Mouse (Mus musculus): ENCODE measurements around the gene Klhl25. TPM values are rescaled to one million over a fixed set of nuclear protein-coding genes. Genes with fewer than 3 reads are reported as not detected.

The Klhl25 gene
- polyA plus RNA-seq, 1 experiment from 2014 or later: 10.3 TPM

DNA sequence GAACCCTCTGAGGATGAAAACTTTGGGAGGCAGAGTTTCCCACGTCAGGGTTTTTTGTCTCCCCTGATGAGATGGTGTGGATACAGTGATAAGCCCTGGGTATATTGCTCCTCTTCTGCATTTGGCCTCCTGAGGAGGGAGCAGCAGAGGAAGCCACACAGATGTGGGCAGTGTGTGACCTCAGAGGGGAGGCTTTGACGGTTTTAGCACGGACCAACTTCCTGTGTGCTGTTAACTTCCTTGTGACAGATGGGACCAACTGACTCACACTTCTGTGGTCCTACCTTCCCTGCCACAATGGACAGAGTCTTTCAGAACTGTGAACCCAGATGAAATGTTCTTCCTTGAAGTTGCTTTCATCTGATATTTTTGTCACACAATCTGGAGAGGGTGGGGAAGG is 44.6 kb downstream of the Klhl25 start:
- Histone ChIP-seq H3K4me1 (ENCODE audit: control insufficient read depth, insufficient read depth, low read length) (no peaks in the 10 kb centered on the region), H3K4me3 (ENCODE audit: low read depth, low read length) (no peak overlapping the region), H3K27me3 (ENCODE audit: control insufficient read depth, insufficient read depth, low read length) (no peaks in the 10 kb centered on the region), H3K9ac (ENCODE audit: low read depth, low read length) (no peak overlapping the region), H3K27ac (ENCODE audit: low read depth, low read length) (no peak overlapping the region), H3K4me2 (no peak overlapping the region), H3K36me3 (ENCODE audit: control insufficient read depth, insufficient read depth, low read length) (no peaks in the 10 kb centered on the region), H3K9me3 (replicated peaks; ENCODE audit: control insufficient read depth, low read length) (no peaks in the 10 kb centered on the region)
- ATAC-seq (replicated peaks; ENCODE audit: insufficient number of reproducible peaks, low FRiP score, low TSS enrichment): no peak
- WGBS (ENCODE audit: insufficient replicate concordance): 65% methylated on average over 3 of the region's 3 CpGs

- 82% methylated on average over 8 of the region's 8 CpGs for WGBS (ENCODE audit: insufficient replicate concordance)
- Histone ChIP-seq H3K27me3 (ENCODE audit: control insufficient read depth, insufficient read depth, low read length) (no peaks in the 10 kb centered on the region), H3K4me1 (ENCODE audit: control insufficient read depth, insufficient read depth, low read length) (no peaks in the 10 kb centered on the region), H3K9ac (ENCODE audit: low read depth, low read length) (no peak overlapping the region), H3K9me3 (replicated peaks; ENCODE audit: control insufficient read depth, low read length) (no peaks in the 10 kb centered on the region), H3K27ac (ENCODE audit: low read depth, low read length) (no peak overlapping the region), H3K4me3 (ENCODE audit: low read depth, low read length) (no peak overlapping the region), H3K4me2 (no peak overlapping the region), H3K36me3 (ENCODE audit: control insufficient read depth, insufficient read depth, low read length) (no peaks in the 10 kb centered on the region)
- no peak for ATAC-seq (replicated peaks; ENCODE audit: insufficient number of reproducible peaks, low FRiP score, low TSS enrichment)
Observed at GRCm38 (mm10) chr7:75893709-75894108, 45.6 kb downstream of the Klhl25 start.

DNA sequence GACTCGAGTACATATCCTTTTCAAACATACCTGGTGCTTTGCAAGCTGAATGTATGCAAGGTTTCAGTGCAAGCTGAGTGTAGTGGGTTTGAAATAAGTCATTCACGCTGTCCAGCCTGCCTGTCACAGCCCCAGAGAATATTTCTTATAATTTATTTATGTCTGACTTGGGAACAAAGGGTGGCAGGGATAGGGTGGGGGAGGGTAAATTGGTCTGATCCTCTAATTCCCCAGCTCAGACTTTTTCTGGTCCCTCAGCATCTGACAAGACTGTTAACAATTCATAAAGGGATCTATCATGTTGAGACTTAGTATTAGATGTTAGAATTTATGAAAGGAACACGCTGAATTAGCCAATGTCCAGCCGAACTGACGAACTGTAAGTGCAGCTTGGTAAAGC is 48.9 kb downstream of the Klhl25 start:
- H3K27ac ChIP-seq (ENCODE audit: low read depth, low read length): no peak overlapping the region
- no peak overlapping the region for H3K9ac ChIP-seq (ENCODE audit: low read depth, low read length)
- no peaks in the 10 kb centered on the region for H3K9me3 ChIP-seq (replicated peaks; ENCODE audit: control insufficient read depth, low read length)
- H3K36me3 ChIP-seq (ENCODE audit: control insufficient read depth, insufficient read depth, low read length): no peaks in the 10 kb centered on the region
- no peak overlapping the region for H3K4me2 ChIP-seq
- ATAC-seq (replicated peaks; ENCODE audit: insufficient number of reproducible peaks, low FRiP score, low TSS enrichment): no peak
- 0 out of 2 replicates have a peak, but pooled peaks cover 3% of the 10 kb centered on the region for H3K4me1 ChIP-seq (ENCODE audit: control insufficient read depth, insufficient read depth, low read length)
- H3K27me3 ChIP-seq (ENCODE audit: control insufficient read depth, insufficient read depth, low read length): no peaks in the 10 kb centered on the region
- 78% methylated on average over 5 of the region's 5 CpGs for WGBS (ENCODE audit: insufficient replicate concordance)
- H3K4me3 ChIP-seq (ENCODE audit: low read depth, low read length): no peak overlapping the region

- no peaks in the 10 kb centered on the region for H3K36me3 ChIP-seq (ENCODE audit: control insufficient read depth, insufficient read depth, low read length)
- no peak overlapping the region for H3K4me2 ChIP-seq
- no peak for ATAC-seq (replicated peaks; ENCODE audit: insufficient number of reproducible peaks, low FRiP score, low TSS enrichment)
- H3K4me3 ChIP-seq (ENCODE audit: low read depth, low read length): no peak overlapping the region
- H3K27ac ChIP-seq (ENCODE audit: low read depth, low read length): no peak overlapping the region
- 0 out of 2 replicates have a peak, but pooled peaks cover 3% of the 10 kb centered on the region for H3K4me1 ChIP-seq (ENCODE audit: control insufficient read depth, insufficient read depth, low read length)
- no peaks in the 10 kb centered on the region for H3K27me3 ChIP-seq (ENCODE audit: control insufficient read depth, insufficient read depth, low read length)
- 59% methylated on average over 6 of the region's 6 CpGs for WGBS (ENCODE audit: insufficient replicate concordance)
- H3K9ac ChIP-seq (ENCODE audit: low read depth, low read length): no peak overlapping the region
- no peaks in the 10 kb centered on the region for H3K9me3 ChIP-seq (replicated peaks; ENCODE audit: control insufficient read depth, low read length)
Observed at GRCm38 (mm10) chr7:75899102-75899501, 51.0 kb downstream of the Klhl25 start.

- Histone ChIP-seq H3K9me3 (replicated peaks; ENCODE audit: control insufficient read depth, low read length) (no peaks in the 10 kb centered on the region), H3K4me2 (no peak overlapping the region), H3K4me1 (ENCODE audit: control insufficient read depth, insufficient read depth, low read length) (0 out of 2 replicates have a peak, but pooled peaks cover 3% of the 10 kb centered on the region), H3K4me3 (ENCODE audit: low read depth, low read length) (no peak overlapping the region), H3K27ac (ENCODE audit: low read depth, low read length) (no peak overlapping the region), H3K27me3 (ENCODE audit: control insufficient read depth, insufficient read depth, low read length) (no peaks in the 10 kb centered on the region), H3K36me3 (ENCODE audit: control insufficient read depth, insufficient read depth, low read length) (no peaks in the 10 kb centered on the region), H3K9ac (ENCODE audit: low read depth, low read length) (no peak overlapping the region)
- no peak for ATAC-seq (replicated peaks; ENCODE audit: insufficient number of reproducible peaks, low FRiP score, low TSS enrichment)
- WGBS (ENCODE audit: insufficient replicate concordance): 34% methylated on average over 8 of the region's 8 CpGs
Observed at GRCm38 (mm10) chr7:75899517-75899916, 51.4 kb downstream of the Klhl25 start.

GRCm38 (mm10) chr7:75899954-75900353 is 51.8 kb downstream of the Klhl25 start:
- no peak for ATAC-seq (replicated peaks; ENCODE audit: insufficient number of reproducible peaks, low FRiP score, low TSS enrichment)
- Histone ChIP-seq H3K9me3 (replicated peaks; ENCODE audit: control insufficient read depth, low read length) (no peaks in the 10 kb centered on the region), H3K27me3 (ENCODE audit: control insufficient read depth, insufficient read depth, low read length) (no peaks in the 10 kb centered on the region), H3K4me1 (ENCODE audit: control insufficient read depth, insufficient read depth, low read length) (0 out of 2 replicates have a peak, but pooled peaks cover 3% of the 10 kb centered on the region), H3K27ac (ENCODE audit: low read depth, low read length) (no peak overlapping the region), H3K4me2 (no peak overlapping the region), H3K9ac (ENCODE audit: low read depth, low read length) (no peak overlapping the region), H3K4me3 (ENCODE audit: low read depth, low read length) (no peak overlapping the region), H3K36me3 (ENCODE audit: control insufficient read depth, insufficient read depth, low read length) (no peaks in the 10 kb centered on the region)
- 68% methylated on average over 4 of the region's 4 CpGs for WGBS (ENCODE audit: insufficient replicate concordance)

- H3K36me3 ChIP-seq (ENCODE audit: control insufficient read depth, insufficient read depth, low read length): no peaks in the 10 kb centered on the region
- no peak overlapping the region for H3K4me3 ChIP-seq (ENCODE audit: low read depth, low read length)
- H3K9ac ChIP-seq (ENCODE audit: low read depth, low read length): no peak overlapping the region
- H3K27ac ChIP-seq (ENCODE audit: low read depth, low read length): no peak overlapping the region
- H3K4me2 ChIP-seq: no peak overlapping the region
- ATAC-seq (replicated peaks; ENCODE audit: insufficient number of reproducible peaks, low FRiP score, low TSS enrichment): no peak
- WGBS (ENCODE audit: insufficient replicate concordance): 10% methylated on average over 2 of the region's 2 CpGs
- H3K9me3 ChIP-seq (replicated peaks; ENCODE audit: control insufficient read depth, low read length): no peaks in the 10 kb centered on the region
- no peaks in the 10 kb centered on the region for H3K27me3 ChIP-seq (ENCODE audit: control insufficient read depth, insufficient read depth, low read length)
- peaks cover 4% of the 10 kb centered on the region for H3K4me1 ChIP-seq (ENCODE audit: control insufficient read depth, insufficient read depth, low read length)
Observed at GRCm38 (mm10) chr7:75905145-75905544, 57.0 kb downstream of the Klhl25 start.

DNA sequence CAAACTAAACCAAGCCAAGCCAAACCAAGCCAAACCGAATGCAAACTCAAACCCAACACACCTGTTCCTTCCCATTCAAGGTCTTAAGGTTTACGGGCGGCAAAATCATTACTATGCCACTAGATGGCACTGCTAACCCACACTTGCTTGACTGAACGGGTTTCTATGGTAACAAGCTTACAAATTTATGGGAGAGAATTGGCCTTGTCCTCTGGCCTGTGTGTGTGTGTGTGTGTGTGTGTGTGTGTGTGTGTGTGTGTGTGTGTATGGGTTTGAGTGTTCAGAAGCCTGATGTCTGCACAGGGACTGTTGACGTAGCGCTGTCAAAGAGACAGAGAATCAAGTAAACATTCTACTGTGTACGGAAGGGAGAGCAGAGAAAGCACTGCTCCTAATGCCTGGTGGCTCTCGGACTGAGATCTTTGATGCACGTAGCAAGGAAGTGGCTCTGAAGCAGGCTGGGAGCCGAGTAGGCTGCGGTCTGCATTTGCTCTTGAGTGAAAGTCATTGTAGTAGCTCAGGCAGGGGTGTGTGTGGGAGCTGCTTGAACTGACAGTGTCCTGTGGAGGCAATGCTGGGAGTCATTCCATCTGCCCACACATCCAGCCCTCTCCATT is 62.0 kb downstream of the Klhl25 start:
- H3K4me2 ChIP-seq: peak overlapping the region; percentile 64
- no peak overlapping the region for H3K9ac ChIP-seq (ENCODE audit: low read depth, low read length)
- H3K27me3 ChIP-seq (ENCODE audit: control insufficient read depth, insufficient read depth, low read length): no peaks in the 10 kb centered on the region
- WGBS (ENCODE audit: insufficient replicate concordance): 20% methylated on average over 11 of the region's 11 CpGs
- H3K27ac ChIP-seq (ENCODE audit: low read depth, low read length): no peak overlapping the region
- peaks cover 3% of the 10 kb centered on the region for H3K4me1 ChIP-seq (ENCODE audit: control insufficient read depth, insufficient read depth, low read length)
- H3K9me3 ChIP-seq (replicated peaks; ENCODE audit: control insufficient read depth, low read length): no peaks in the 10 kb centered on the region
- H3K36me3 ChIP-seq (ENCODE audit: control insufficient read depth, insufficient read depth, low read length): no peaks in the 10 kb centered on the region
- ATAC-seq (replicated peaks; ENCODE audit: insufficient number of reproducible peaks, low FRiP score, low TSS enrichment): peak; percentile 17; the same call in 1 of the 2 replicates
- peak overlapping the region; percentile 34 for H3K4me3 ChIP-seq (ENCODE audit: low read depth, low read length)

- Histone ChIP-seq H3K9ac (ENCODE audit: low read depth, low read length) (no peak overlapping the region), H3K27me3 (ENCODE audit: control insufficient read depth, insufficient read depth, low read length) (no peaks in the 10 kb centered on the region), H3K4me2 (peak overlapping the region; percentile 64), H3K27ac (ENCODE audit: low read depth, low read length) (no peak overlapping the region), H3K9me3 (replicated peaks; ENCODE audit: control insufficient read depth, low read length) (no peaks in the 10 kb centered on the region), H3K4me3 (ENCODE audit: low read depth, low read length) (no peak overlapping the region), H3K4me1 (ENCODE audit: control insufficient read depth, insufficient read depth, low read length) (no peaks in the 10 kb centered on the region), H3K36me3 (ENCODE audit: control insufficient read depth, insufficient read depth, low read length) (no peaks in the 10 kb centered on the region)
- 80% methylated on average over 8 of the region's 8 CpGs for WGBS (ENCODE audit: insufficient replicate concordance)
- no peak for ATAC-seq (replicated peaks; ENCODE audit: insufficient number of reproducible peaks, low FRiP score, low TSS enrichment)
Observed at GRCm38 (mm10) chr7:75910652-75911035, 62.5 kb downstream of the Klhl25 start.

All from heart, embryonic 11.5 days (tissue).